Mouse (Mus musculus) sigmoid colon, adult 10 weeks (tissue): Measurements from ENCODE around the gene Zgpat. TPM values are rescaled to one million over a fixed set of nuclear protein-coding genes. Genes with fewer than 3 reads are reported as not detected.

Experiments
- polyA plus RNA-seq: library from polyadenylated mRNA; stranded (reverse); fragments of 350-450 nt; fragmentation: Illumina TruSeq; extraction: RNeasy Lipid Tissue Mini Kit (QIAGEN cat#74804); gene quantifications from one replicate; pipeline ENCODE4 v1.2.3, GENCODE M21; 2014; ENCODE audit warnings: low read depth, low replicate concordance

Zgpat gene
- polyA plus RNA-seq: 2.1 TPM

DNA sequence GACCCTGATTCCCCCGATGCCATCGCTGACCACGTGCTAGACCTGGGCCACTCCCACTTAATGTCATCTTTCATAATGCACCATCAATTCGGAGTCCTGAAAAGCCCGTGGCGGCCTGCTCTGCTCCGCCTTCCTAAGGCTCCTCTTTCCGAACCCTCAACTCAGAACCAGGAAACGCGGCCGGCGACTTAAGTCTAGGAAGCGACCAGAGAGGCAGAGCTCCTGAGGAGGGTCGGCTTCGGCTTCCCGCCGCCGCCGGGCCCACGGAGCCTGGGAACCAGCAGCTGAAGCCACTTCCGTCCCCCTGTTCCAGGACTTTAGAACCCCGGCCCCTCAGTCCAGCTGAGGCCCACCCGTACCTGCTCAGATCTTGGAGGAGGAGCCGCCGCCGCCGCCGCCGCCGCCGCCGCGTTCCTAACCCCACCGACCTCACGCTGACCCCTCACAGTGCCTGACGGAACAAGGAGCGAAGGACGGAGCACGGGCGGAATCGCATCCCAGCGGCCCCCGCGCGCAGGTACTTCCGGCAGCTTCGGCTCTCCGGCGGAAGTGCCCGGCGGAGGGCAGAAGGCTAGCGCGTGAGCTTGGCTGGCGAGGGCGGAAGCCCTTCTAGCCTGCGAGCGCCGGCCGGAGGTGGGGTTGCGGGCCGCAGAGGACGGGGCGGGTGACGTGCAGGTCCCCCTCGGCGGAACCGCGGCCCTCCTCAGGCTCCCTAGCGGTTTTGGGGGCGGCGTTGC is at the start of gene Zgpat, which contains the start of gene Arfrp1:
Gene Zgpat, plus strand, starts transcription at position 69 of the 737 bp plus-strand sequence.
Gene Arfrp1, minus strand, starts transcription at position 545 of the 737 bp plus-strand sequence.

GRCm38 (mm10) chr2:181319248-181320102 is 45.3 kb upstream of the Zgpat start, which contains the start of gene Rtel1:
Gene Rtel1, plus strand, starts transcription at chr2:181319739.

DNA sequence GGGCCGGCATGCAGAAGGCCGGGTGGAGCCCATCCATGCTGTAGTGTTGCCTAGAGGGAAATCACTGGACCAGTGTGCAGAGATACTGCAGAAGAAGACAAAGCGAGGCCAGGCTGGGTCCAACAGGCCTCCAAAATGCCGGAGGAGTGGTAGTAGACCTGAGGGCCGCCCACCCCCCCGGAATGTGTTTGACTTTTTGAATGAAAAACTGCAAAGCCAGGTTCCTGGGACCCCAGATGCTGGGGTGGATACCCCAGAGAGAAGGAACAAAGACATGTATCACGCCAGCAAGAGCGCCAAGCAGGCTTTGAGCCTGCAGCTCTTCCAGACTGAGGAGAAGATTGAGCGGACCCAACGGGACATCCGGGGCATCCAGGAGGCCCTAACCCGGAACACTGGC is 15.1 kb downstream of the Zgpat start, which contains the start of gene Lime1:
Gene Lime1, plus strand, starts transcription at position 301 of the 400 bp plus-strand sequence.

Other genes starting within 250 kb of the Zgpat start
- 0.85 TPM for gene Kcnq2, start 229.6 kb upstream of the Zgpat start, polyA plus RNA-seq
- not detected for gene Eef1a2, start 207.9 kb upstream of the Zgpat start, polyA plus RNA-seq
- gene Ppdpf, start 177.7 kb upstream of the Zgpat start, polyA plus RNA-seq: 12.4 TPM
- 8.2 TPM for gene Ptk6, start 162.1 kb upstream of the Zgpat start, polyA plus RNA-seq
- gene Srms, start 151.7 kb upstream of the Zgpat start, polyA plus RNA-seq: not detected
- gene Fndc11, start 144.9 kb upstream of the Zgpat start, polyA plus RNA-seq: not detected
- 4.2 TPM for gene Helz2, start 122.9 kb upstream of the Zgpat start, polyA plus RNA-seq
- 15.3 TPM for gene Gmeb2, start 76.9 kb upstream of the Zgpat start, polyA plus RNA-seq
- gene Stmn3, start 50.4 kb upstream of the Zgpat start, polyA plus RNA-seq: 0.82 TPM
- gene Rtel1, start 45.2 kb upstream of the Zgpat start, polyA plus RNA-seq: 11.0 TPM
- gene Arfrp1, start 476 bp downstream of the Zgpat start, polyA plus RNA-seq: 44.4 TPM
- 1.2 TPM for gene Lime1, start 15.2 kb downstream of the Zgpat start, polyA plus RNA-seq
- 1.5 TPM for gene Zbtb46, start 94.5 kb downstream of the Zgpat start, polyA plus RNA-seq
- not detected for gene Abhd16b, start 128.3 kb downstream of the Zgpat start, polyA plus RNA-seq
- gene Tpd52l2, start 132.2 kb downstream of the Zgpat start, polyA plus RNA-seq: 47.1 TPM
- 72.7 TPM for gene Dnajc5, start 155.6 kb downstream of the Zgpat start, polyA plus RNA-seq
- gene Uckl1, start 220.0 kb downstream of the Zgpat start, polyA plus RNA-seq: 22.6 TPM
- 24.1 TPM for gene Prpf6, start 226.9 kb downstream of the Zgpat start, polyA plus RNA-seq
- gene Zfp512b, start 227.9 kb downstream of the Zgpat start, polyA plus RNA-seq: 4.3 TPM
- gene Samd10, start 234.3 kb downstream of the Zgpat start, polyA plus RNA-seq: 10.4 TPM